Mouse (Mus musculus): ENCODE results near the gene Mrpl42. TPM values are rescaled to one million over a fixed set of nuclear protein-coding genes. Genes with fewer than 3 reads are reported as not detected.
A peak's percentile ranks its signal among the peaks of the same experiment; 100 is the strongest.
"Not testable (repeated sequence)": the region's sequence is repeated elsewhere in the genome, so short reads cannot be mapped to it uniquely, and the experiment has no call there.

Gene Mrpl42
- polyA plus RNA-seq (2014; fragmentation: Nextera tagmentation; extraction: Ambion mirVana) = 261 and 297 TPM in 2 replicates

- DNase-seq (ENCODE audit: low spot score) (peak; percentile 92), ATAC-seq (ENCODE audit: low FRiP score) (peak; percentile 97)
- Histone ChIP-seq H3K36me3 (replicated peaks; ENCODE audit: control insufficient read depth, insufficient read depth) (peaks cover 11% of the 10 kb centered on the region), H3K27me3 (ENCODE audit: control insufficient read depth, insufficient read depth, low read length) (no peaks in the 10 kb centered on the region), H3K9me3 (ENCODE audit: control insufficient read depth, low read length) (no peaks in the 10 kb centered on the region), H3K27ac (peak within 1 kb of the TSS; percentile 93), H3K4me2 (replicated peaks) (peak within 1 kb of the TSS; percentile 72), H3K4me3 (replicated peaks; ENCODE audit: low read length) (peak within 1 kb of the TSS; percentile 85), H3K4me1 (replicated peaks; ENCODE audit: control insufficient read depth, insufficient read depth, low read length) (peaks cover 10% of the 10 kb centered on the region), H3K9ac (peak within 1 kb of the TSS; percentile 79)
- 0% methylated on average over 35 of the region's 35 CpGs for WGBS
Measured at GRCm38 (mm10) chr10:95501463-95502081, at the start of gene Mrpl42. Gene Mrpl42 (minus strand): TSS chr10:95501940.

- Histone ChIP-seq H3K4me3 (replicated peaks; ENCODE audit: low read length) (no peak overlapping the region), H3K9ac (no peak overlapping the region), H3K27me3 (ENCODE audit: control insufficient read depth, insufficient read depth, low read length) (no peaks in the 10 kb centered on the region), H3K4me1 (replicated peaks; ENCODE audit: control insufficient read depth, insufficient read depth, low read length) (peaks cover 6% of the 10 kb centered on the region; the same call in 1 of the 2 replicates), H3K9me3 (ENCODE audit: control insufficient read depth, low read length) (no peaks in the 10 kb centered on the region), H3K27ac (no peak overlapping the region), H3K4me2 (replicated peaks) (no peak overlapping the region), H3K36me3 (replicated peaks; ENCODE audit: control insufficient read depth, insufficient read depth) (peaks cover 51% of the 10 kb centered on the region)
- DNase-seq (ENCODE audit: low spot score) (peak; percentile 80), ATAC-seq (ENCODE audit: low FRiP score) (no peak)
- WGBS = 62% methylated on average over 1 of the region's 1 CpGs
Measured at GRCm38 (mm10) chr10:95550506-95550905, 48.8 kb upstream of the Mrpl42 start.

GRCm38 (mm10) chr10:95549080-95549479 lies 47.3 kb upstream of the Mrpl42 start:
- H3K27me3 ChIP-seq (ENCODE audit: control insufficient read depth, insufficient read depth, low read length); H3K9ac ChIP-seq; H3K4me1 ChIP-seq (replicated peaks; ENCODE audit: control insufficient read depth, insufficient read depth, low read length); H3K9me3 ChIP-seq (ENCODE audit: control insufficient read depth, low read length); ATAC-seq (ENCODE audit: low FRiP score); H3K27ac ChIP-seq; H3K4me3 ChIP-seq (replicated peaks; ENCODE audit: low read length); H3K4me2 ChIP-seq (replicated peaks); DNase-seq (ENCODE audit: low spot score): not testable (repeated sequence)
- peaks cover 64% of the 10 kb centered on the region for H3K36me3 ChIP-seq (replicated peaks; ENCODE audit: control insufficient read depth, insufficient read depth)
- 58% methylated on average over 5 of the region's 5 CpGs for WGBS

GRCm38 (mm10) chr10:95548154-95548826 lies 46.5 kb upstream of the Mrpl42 start:
- H3K4me1 ChIP-seq (replicated peaks; ENCODE audit: control insufficient read depth, insufficient read depth, low read length) = peaks cover 6% of the 10 kb centered on the region; the same call in 1 of the 2 replicates
- H3K27me3 ChIP-seq (ENCODE audit: control insufficient read depth, insufficient read depth, low read length) = no peaks in the 10 kb centered on the region
- DNase-seq (ENCODE audit: low spot score) = no peak
- peaks cover 66% of the 10 kb centered on the region for H3K36me3 ChIP-seq (replicated peaks; ENCODE audit: control insufficient read depth, insufficient read depth)
- no peak overlapping the region for H3K4me3 ChIP-seq (replicated peaks; ENCODE audit: low read length)
- no peak overlapping the region for H3K4me2 ChIP-seq (replicated peaks)
- no peak overlapping the region; the same call in 1 of the 2 replicates for H3K9ac ChIP-seq
- no peak overlapping the region for H3K27ac ChIP-seq
- 87% methylated on average over 11 of the region's 11 CpGs for WGBS
- no peak for ATAC-seq (ENCODE audit: low FRiP score)
- H3K9me3 ChIP-seq (ENCODE audit: control insufficient read depth, low read length) = no peaks in the 10 kb centered on the region

GRCm38 (mm10) chr10:95546178-95546577 lies 44.4 kb upstream of the Mrpl42 start:
- DNase-seq (ENCODE audit: low spot score) (no peak), ATAC-seq (ENCODE audit: low FRiP score) (no peak)
- Histone ChIP-seq H3K9ac (no peak overlapping the region), H3K9me3 (ENCODE audit: control insufficient read depth, low read length) (no peaks in the 10 kb centered on the region), H3K27ac (no peak overlapping the region), H3K4me2 (replicated peaks) (no peak overlapping the region), H3K4me3 (replicated peaks; ENCODE audit: low read length) (no peak overlapping the region), H3K36me3 (replicated peaks; ENCODE audit: control insufficient read depth, insufficient read depth) (peaks cover 66% of the 10 kb centered on the region), H3K4me1 (replicated peaks; ENCODE audit: control insufficient read depth, insufficient read depth, low read length) (no peaks in the 10 kb centered on the region), H3K27me3 (ENCODE audit: control insufficient read depth, insufficient read depth, low read length) (no peaks in the 10 kb centered on the region)
- 94% methylated on average over 2 of the region's 2 CpGs for WGBS

GRCm38 (mm10) chr10:95545051-95545450 lies 43.3 kb upstream of the Mrpl42 start:
- WGBS = 66% methylated on average over 4 of the region's 4 CpGs
- H3K9me3 ChIP-seq (ENCODE audit: control insufficient read depth, low read length) = no peaks in the 10 kb centered on the region
- H3K27me3 ChIP-seq (ENCODE audit: control insufficient read depth, insufficient read depth, low read length) = no peaks in the 10 kb centered on the region
- H3K4me3 ChIP-seq (replicated peaks; ENCODE audit: low read length) = no peak overlapping the region
- H3K9ac ChIP-seq = no peak overlapping the region
- DNase-seq (ENCODE audit: low spot score) (no peak), ATAC-seq (ENCODE audit: low FRiP score) (no peak)
- H3K27ac ChIP-seq = no peak overlapping the region
- H3K4me1 ChIP-seq (replicated peaks; ENCODE audit: control insufficient read depth, insufficient read depth, low read length) = no peaks in the 10 kb centered on the region
- H3K36me3 ChIP-seq (replicated peaks; ENCODE audit: control insufficient read depth, insufficient read depth) = peaks cover 56% of the 10 kb centered on the region
- no peak overlapping the region for H3K4me2 ChIP-seq (replicated peaks)

GRCm38 (mm10) chr10:95544651-95545050 lies 42.9 kb upstream of the Mrpl42 start:
- 72% methylated on average over 2 of the region's 2 CpGs for WGBS
- peaks cover 52% of the 10 kb centered on the region for H3K36me3 ChIP-seq (replicated peaks; ENCODE audit: control insufficient read depth, insufficient read depth)
- no peaks in the 10 kb centered on the region for H3K4me1 ChIP-seq (replicated peaks; ENCODE audit: control insufficient read depth, insufficient read depth, low read length)
- H3K4me2 ChIP-seq (replicated peaks) = no peak overlapping the region
- no peak for ATAC-seq (ENCODE audit: low FRiP score)
- no peaks in the 10 kb centered on the region for H3K27me3 ChIP-seq (ENCODE audit: control insufficient read depth, insufficient read depth, low read length)
- no peak for DNase-seq (ENCODE audit: low spot score)
- no peaks in the 10 kb centered on the region for H3K9me3 ChIP-seq (ENCODE audit: control insufficient read depth, low read length)
- no peak overlapping the region for H3K9ac ChIP-seq
- no peak overlapping the region for H3K4me3 ChIP-seq (replicated peaks; ENCODE audit: low read length)
- H3K27ac ChIP-seq = no peak overlapping the region

- Histone ChIP-seq H3K36me3 (replicated peaks; ENCODE audit: control insufficient read depth, insufficient read depth) (peaks cover 46% of the 10 kb centered on the region), H3K4me3 (replicated peaks; ENCODE audit: low read length) (no peak overlapping the region), H3K4me1 (replicated peaks; ENCODE audit: control insufficient read depth, insufficient read depth, low read length) (no peaks in the 10 kb centered on the region), H3K27ac (no peak overlapping the region), H3K9me3 (ENCODE audit: control insufficient read depth, low read length) (no peaks in the 10 kb centered on the region), H3K27me3 (ENCODE audit: control insufficient read depth, insufficient read depth, low read length) (no peaks in the 10 kb centered on the region), H3K4me2 (replicated peaks) (no peak overlapping the region), H3K9ac (no peak overlapping the region)
- ATAC-seq (ENCODE audit: low FRiP score) (no peak), DNase-seq (ENCODE audit: low spot score) (no peak)
Measured at GRCm38 (mm10) chr10:95544004-95544403, 42.3 kb upstream of the Mrpl42 start.

- Histone ChIP-seq H3K36me3 (replicated peaks; ENCODE audit: control insufficient read depth, insufficient read depth) (peaks cover 42% of the 10 kb centered on the region), H3K4me3 (replicated peaks; ENCODE audit: low read length) (no peak overlapping the region), H3K9ac (no peak overlapping the region), H3K27ac (no peak overlapping the region), H3K4me2 (replicated peaks) (no peak overlapping the region), H3K9me3 (ENCODE audit: control insufficient read depth, low read length) (no peaks in the 10 kb centered on the region), H3K27me3 (ENCODE audit: control insufficient read depth, insufficient read depth, low read length) (no peaks in the 10 kb centered on the region), H3K4me1 (replicated peaks; ENCODE audit: control insufficient read depth, insufficient read depth, low read length) (no peaks in the 10 kb centered on the region)
- no peak for ATAC-seq (ENCODE audit: low FRiP score)
- no peak for DNase-seq (ENCODE audit: low spot score)
- 94% methylated on average over 2 of the region's 2 CpGs for WGBS
Measured at GRCm38 (mm10) chr10:95543377-95543776, 41.6 kb upstream of the Mrpl42 start.

Data from hindbrain, embryonic 14.5 days (tissue).